Mouse (Mus musculus) left cerebral cortex, postnatal 25 days (tissue): ENCODE results near the gene Mrc2. TPM values are rescaled to one million over a fixed set of nuclear protein-coding genes. Genes with fewer than 3 reads are reported as not detected.
A peak's percentile ranks its signal among the peaks of the same experiment; 100 is the strongest.

Experiments
- DNase-seq, 2 experiments: peaks; one replicate each; pipeline ENCODE4 v3.0.0; 2022; ENCODE audit warnings: low spot score in 2 of 2, mixed read lengths in 1 of 2
- intact Hi-C: fragments of 180-260 bp; cut with DNase I; formaldehyde crosslinking; loops from one replicate; pipeline ENCODE4 v1.15.1; 2025
- total RNA-seq, 2 experiments: library from RNA; stranded (reverse); gene quantifications; 2 replicates each; pipeline ENCODE4 v1.2.3; 2021

The Mrc2 gene
- total RNA-seq, result 1 to 10 TPM; 5.7 to 9.1 TPM

GRCm38 (mm10) chr11:105292124-105293071, at the start of gene Mrc2:
TSS of gene Mrc2 (plus strand) at chr11:105292643.
- intact Hi-C loops, result no loop called here
- DNase-seq, result peak in 1 of 2 experiments; percentile 43

- peak in 1 of 2 experiments; percentile 72 for DNase-seq
- intact Hi-C loops, result no loop called here
Measured at GRCm38 (mm10) chr11:105246369-105246768, 46.1 kb upstream of the Mrc2 start.

GRCm38 (mm10) chr11:105246785-105247184, 45.7 kb upstream of the Mrc2 start:
- intact Hi-C loops, result no loop called here
- no peak for DNase-seq

GRCm38 (mm10) chr11:105247321-105247720, 45.1 kb upstream of the Mrc2 start:
- DNase-seq, result no peak
- intact Hi-C loops, result no loop called here

- no peak for DNase-seq
- intact Hi-C loops, result loop anchor here (10.0 kb wide), 1 partner anchor 335 kb away; no protein-coding TSS in a partner anchor
Measured at GRCm38 (mm10) chr11:105259733-105260132, 32.7 kb upstream of the Mrc2 start.

GRCm38 (mm10) chr11:105261116-105261515, 31.3 kb upstream of the Mrc2 start:
- no peak for DNase-seq
- intact Hi-C loops, result loop anchor here (10.0 kb wide), 1 partner anchor 334 kb away; no protein-coding TSS in a partner anchor

GRCm38 (mm10) chr11:105261601-105262351, 30.7 kb upstream of the Mrc2 start:
- intact Hi-C loops, result loop anchor here (10.0 kb wide), 1 partner anchor 333 kb away; no protein-coding TSS in a partner anchor
- no peak for DNase-seq

GRCm38 (mm10) chr11:105264506-105264905, 27.9 kb upstream of the Mrc2 start:
- intact Hi-C loops, result loop anchor here (10.0 kb wide), 1 partner anchor 330 kb away; no protein-coding TSS in a partner anchor
- no peak for DNase-seq

GRCm38 (mm10) chr11:105264988-105265387, 27.5 kb upstream of the Mrc2 start:
- intact Hi-C loops, result loop anchor here (5.0 to 10.0 kb wide), 2 partner anchors 330 to 647 kb away; no protein-coding TSS in a partner anchor
- no peak for DNase-seq

GRCm38 (mm10) chr11:105270155-105270554, 22.3 kb upstream of the Mrc2 start:
- DNase-seq, result peak; percentile 50 to 71
- intact Hi-C loops, result no loop called here

GRCm38 (mm10) chr11:105280456-105280855, 12.0 kb upstream of the Mrc2 start:
- intact Hi-C loops, result no loop called here
- DNase-seq, result no peak

- intact Hi-C loops, result no loop called here
Measured at GRCm38 (mm10) chr11:105281291-105281690, 11.2 kb upstream of the Mrc2 start.

GRCm38 (mm10) chr11:105281763-105282459, 10.5 kb upstream of the Mrc2 start:
- DNase-seq, result peak in 1 of 2 experiments; percentile 64
- intact Hi-C loops, result no loop called here

More at GRCm38 (mm10) chr11:105281291-105281690, 11.2 kb upstream of the Mrc2 start:
- no peak for DNase-seq

- intact Hi-C loops, result no loop called here
- DNase-seq, result no peak
Measured at GRCm38 (mm10) chr11:105282460-105282859, 10.0 kb upstream of the Mrc2 start.

- intact Hi-C loops, result no loop called here
- no peak for DNase-seq
Measured at GRCm38 (mm10) chr11:105283016-105283415, 9.4 kb upstream of the Mrc2 start.

GRCm38 (mm10) chr11:105285720-105286119, 6.7 kb upstream of the Mrc2 start:
- DNase-seq, result no peak
- intact Hi-C loops, result no loop called here

- intact Hi-C loops, result no loop called here
Measured at GRCm38 (mm10) chr11:105289403-105289802, 3.0 kb upstream of the Mrc2 start.

GRCm38 (mm10) chr11:105291681-105292123, 741 bp upstream of the Mrc2 start:
- intact Hi-C loops, result no loop called here
- DNase-seq, result no peak

More at GRCm38 (mm10) chr11:105289403-105289802, 3.0 kb upstream of the Mrc2 start:
- DNase-seq, result no peak

- intact Hi-C loops, result no loop called here
- DNase-seq, result no peak
Measured at GRCm38 (mm10) chr11:105293101-105293581, 698 bp downstream of the Mrc2 start.
